25 mouse cellular contexts compared by ENCODE assay signal in the genomic region with DNA sequence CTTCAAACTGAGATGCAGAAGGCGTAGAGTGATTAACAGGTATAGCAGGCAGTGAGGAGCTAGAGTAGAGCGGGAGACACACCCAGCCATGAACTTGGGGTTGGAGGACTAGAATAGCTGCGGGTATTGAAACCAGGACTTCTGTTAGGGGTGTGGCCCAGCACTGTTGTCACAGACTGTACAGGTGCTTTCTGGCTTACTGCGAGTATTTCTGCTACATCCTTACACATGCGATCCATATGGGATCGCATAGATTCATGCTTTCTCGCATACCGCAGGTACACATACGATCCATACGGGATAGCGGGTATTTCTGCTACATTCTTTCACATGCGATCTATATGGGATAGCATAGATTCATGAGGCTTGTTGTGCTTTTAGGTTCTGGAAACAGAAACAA. TPM values are rescaled to one million over a fixed set of nuclear protein-coding genes. Genes with fewer than 3 reads are reported as not detected.
DNase-seq lines count a peak whose midpoint lies in the region; ATAC-seq lines count a peak whose summit lies in the region.
"Had no signal": no experiment of that assay in that cellular context is flagged by ENCODE, and none has a peak within 500 bp of the region (broad histone marks: within the 10 kb centered on the region; RNA-seq: fewer than 3 reads in every experiment).

No protein-coding gene starts in this region.

- H3K27ac ChIP-seq in embryonic facial prominence, embryonic 12.5 days, result no peak overlapping the region
- H3K27ac ChIP-seq in embryonic facial prominence, embryonic 10.5 days (replicated peaks), result no peak overlapping the region
- no peak overlapping the region for H3K27ac ChIP-seq in hindbrain, embryonic 16.5 days (ENCODE audit: low read depth, low read length)
- H3K27ac ChIP-seq in hindbrain, embryonic 11.5 days (ENCODE audit: low read depth, low read length), result no peak overlapping the region
- H3K27ac ChIP-seq in midbrain, embryonic 13.5 days, result no peak overlapping the region
- H3K27ac ChIP-seq in midbrain, embryonic 10.5 days (replicated peaks), result no peak overlapping the region
- H3K27ac ChIP-seq: liver, embryonic 12.5 days; stomach, embryonic 15.5 days had no signal

- no peaks in the 10 kb centered on the region for H3K27me3 ChIP-seq in embryonic facial prominence, embryonic 12.5 days
- H3K27me3 ChIP-seq in embryonic facial prominence, embryonic 10.5 days (replicated peaks; ENCODE audit: low read depth, poor library complexity, severe bottlenecking), result no peaks in the 10 kb centered on the region
- no peaks in the 10 kb centered on the region for H3K27me3 ChIP-seq in hindbrain, embryonic 16.5 days (replicated peaks; ENCODE audit: control insufficient read depth, insufficient read depth, low read length)
- H3K27me3 ChIP-seq in hindbrain, embryonic 11.5 days (ENCODE audit: control insufficient read depth, insufficient read depth, low read length), result no peaks in the 10 kb centered on the region
- H3K27me3 ChIP-seq in midbrain, embryonic 13.5 days, result no peaks in the 10 kb centered on the region
- H3K27me3 ChIP-seq in midbrain, embryonic 10.5 days (ENCODE audit: low read depth, poor library complexity, severe bottlenecking), result no peaks in the 10 kb centered on the region
- H3K27me3 ChIP-seq: CH12.LX; heart, embryonic 12.5 days; liver, embryonic 12.5 days; stomach, embryonic 15.5 days had no signal

- DNase-seq in embryonic facial prominence, embryonic 10.5 days (ENCODE audit: low spot score), result no peak
- no peak for DNase-seq in hindbrain, embryonic 11.5 days (ENCODE audit: low spot score)
- DNase-seq in midbrain, embryonic 10.5 days (ENCODE audit: low spot score), result no peak
- DNase-seq in embryo, embryonic 11 days, result no peak
- DNase-seq: cerebellum, adult 18-20 months; cerebellum, postnatal 14 days; gastrocnemius, postnatal 14 days; heart, adult 18-20 months; heart, postnatal 4 days; kidney, adult 2 months; kidney, postnatal 10 days; layer of hippocampus, postnatal 36 days; left cerebral cortex, postnatal 4 days; liver, postnatal 0 days; lung, postnatal 36 days; right cerebral cortex, postnatal 25 days; thymus, postnatal 14 days had no signal

- no peak overlapping the region for H3K9ac ChIP-seq in embryonic facial prominence, embryonic 12.5 days
- H3K9ac ChIP-seq in hindbrain, embryonic 16.5 days (ENCODE audit: low read depth, low read length), result no peak overlapping the region
- no peak overlapping the region for H3K9ac ChIP-seq in hindbrain, embryonic 11.5 days (ENCODE audit: low read depth, low read length)
- H3K9ac ChIP-seq in midbrain, embryonic 13.5 days (replicated peaks), result no peak overlapping the region
- H3K9ac ChIP-seq: heart, embryonic 12.5 days; liver, embryonic 12.5 days; liver, postnatal 0 days; stomach, embryonic 15.5 days had no signal

- H3K4me3 ChIP-seq in embryonic facial prominence, embryonic 12.5 days, result no peak overlapping the region
- no peak overlapping the region for H3K4me3 ChIP-seq in embryonic facial prominence, embryonic 10.5 days
- H3K4me3 ChIP-seq in hindbrain, embryonic 16.5 days (ENCODE audit: low read length), result no peak overlapping the region
- no peak overlapping the region for H3K4me3 ChIP-seq in hindbrain, embryonic 11.5 days (ENCODE audit: low read depth, low read length)
- no peak overlapping the region for H3K4me3 ChIP-seq in midbrain, embryonic 13.5 days (replicated peaks)
- H3K4me3 ChIP-seq in midbrain, embryonic 10.5 days, result no peak overlapping the region
- H3K4me3 ChIP-seq: heart, embryonic 12.5 days; liver, embryonic 12.5 days; stomach, embryonic 15.5 days had no signal

- H3K9me3 ChIP-seq in embryonic facial prominence, embryonic 12.5 days, result no peaks in the 10 kb centered on the region
- no peaks in the 10 kb centered on the region for H3K9me3 ChIP-seq in embryonic facial prominence, embryonic 10.5 days
- no peaks in the 10 kb centered on the region for H3K9me3 ChIP-seq in hindbrain, embryonic 16.5 days (ENCODE audit: control insufficient read depth, low read length)
- H3K9me3 ChIP-seq in hindbrain, embryonic 11.5 days (ENCODE audit: control insufficient read depth, low read length), result no peaks in the 10 kb centered on the region
- H3K9me3 ChIP-seq in midbrain, embryonic 13.5 days, result no peaks in the 10 kb centered on the region
- no peaks in the 10 kb centered on the region for H3K9me3 ChIP-seq in midbrain, embryonic 10.5 days (replicated peaks)
- H3K9me3 ChIP-seq: heart, embryonic 12.5 days; liver, embryonic 12.5 days; stomach, embryonic 15.5 days had no signal

- H3K4me2 ChIP-seq in embryonic facial prominence, embryonic 12.5 days (replicated peaks), result no peak overlapping the region
- no peak overlapping the region for H3K4me2 ChIP-seq in hindbrain, embryonic 16.5 days (ENCODE audit: low read length)
- no peak overlapping the region for H3K4me2 ChIP-seq in hindbrain, embryonic 11.5 days (replicated peaks; ENCODE audit: low read depth, low read length)
- H3K4me2 ChIP-seq in midbrain, embryonic 13.5 days (replicated peaks), result no peak overlapping the region
- H3K4me2 ChIP-seq: heart, embryonic 12.5 days; liver, embryonic 12.5 days; stomach, embryonic 15.5 days had no signal

- no peaks in the 10 kb centered on the region for H3K4me1 ChIP-seq in embryonic facial prominence, embryonic 12.5 days
- H3K4me1 ChIP-seq in embryonic facial prominence, embryonic 10.5 days, result no peaks in the 10 kb centered on the region
- no peaks in the 10 kb centered on the region for H3K4me1 ChIP-seq in hindbrain, embryonic 16.5 days (ENCODE audit: control insufficient read depth, insufficient read depth, low read depth, low read length)
- H3K4me1 ChIP-seq in hindbrain, embryonic 11.5 days (replicated peaks; ENCODE audit: control insufficient read depth, insufficient read depth, low read length), result no peaks in the 10 kb centered on the region
- H3K4me1 ChIP-seq in midbrain, embryonic 13.5 days (replicated peaks), result no peaks in the 10 kb centered on the region
- no peaks in the 10 kb centered on the region for H3K4me1 ChIP-seq in midbrain, embryonic 10.5 days
- H3K4me1 ChIP-seq: heart, embryonic 12.5 days; liver, embryonic 12.5 days; stomach, embryonic 15.5 days had no signal

- 0 out of 2 replicates have a peak, but pooled peaks have one; percentile 22 for ATAC-seq in embryonic facial prominence, embryonic 12.5 days (ENCODE audit: insufficient number of reproducible peaks, insufficient read depth, low FRiP score, low TSS enrichment)
- ATAC-seq in hindbrain, embryonic 16.5 days, result 0 out of 2 replicates have a peak, but pooled peaks have one; percentile 40
- no peak for ATAC-seq in hindbrain, embryonic 11.5 days (ENCODE audit: low FRiP score)
- ATAC-seq in midbrain, embryonic 13.5 days, result 0 out of 2 replicates have a peak, but pooled peaks have one; percentile 3
- ATAC-seq: activated CD4-positive, CD25-positive, alpha-beta regulatory T cell, adult 4 months; liver, embryonic 12.5 days; liver, postnatal 0 days had no signal

- H3K36me3 ChIP-seq in embryonic facial prominence, embryonic 12.5 days, result peaks cover 20% of the 10 kb centered on the region
- peaks cover 60% of the 10 kb centered on the region for H3K36me3 ChIP-seq in embryonic facial prominence, embryonic 10.5 days (replicated peaks)
- H3K36me3 ChIP-seq in hindbrain, embryonic 16.5 days (ENCODE audit: control insufficient read depth, insufficient read depth, low read length), result peaks cover 11% of the 10 kb centered on the region
- no peaks in the 10 kb centered on the region for H3K36me3 ChIP-seq in hindbrain, embryonic 11.5 days (ENCODE audit: control insufficient read depth, insufficient read depth, low read length)
- H3K36me3 ChIP-seq in midbrain, embryonic 13.5 days, result peaks cover 35% of the 10 kb centered on the region
- peaks cover 57% of the 10 kb centered on the region for H3K36me3 ChIP-seq in midbrain, embryonic 10.5 days

- 96% methylated on average over 12 of the region's 12 CpGs for WGBS in embryonic facial prominence, embryonic 12.5 days
- WGBS in embryonic facial prominence, embryonic 10.5 days, result 96% methylated on average over 12 of the region's 12 CpGs
- 96% methylated on average over 12 of the region's 12 CpGs for WGBS in hindbrain, embryonic 16.5 days
- whole genome bisulfite sequencing in hindbrain, embryonic 11.5 days, result 95% methylated on average over 12 of the region's 12 CpGs
- 96% methylated on average over 12 of the region's 12 CpGs for WGBS in midbrain, embryonic 13.5 days
- 97% methylated on average over 12 of the region's 12 CpGs for whole genome bisulfite sequencing in midbrain, embryonic 10.5 days

RNA-seq across cellular contexts. Expression of gene St7, which starts 24.4 kb away (rescaled TPM):
- 28.4 and 31.3 TPM in 2 replicates for polyA plus RNA-seq in embryonic facial prominence, embryonic 12.5 days (2016; fragmentation: Nextera tagmentation; extraction: Ambion mirVana)
- 19.0 and 21.7 TPM in 2 replicates for polyA plus RNA-seq in embryonic facial prominence, embryonic 10.5 days (2016; fragmentation: Nextera tagmentation; extraction: Ambion mirVana)
- polyA plus RNA-seq in hindbrain, embryonic 16.5 days (2015; fragmentation: Nextera tagmentation; extraction: Ambion mirVana), result 50.8 and 56.3 TPM in 2 replicates
- 43.1 and 52.1 TPM in 2 replicates for polyA plus RNA-seq in hindbrain, embryonic 11.5 days (2014; fragmentation: Nextera tagmentation; extraction: Ambion mirVana)
- polyA plus RNA-seq in midbrain, embryonic 13.5 days (2015; fragmentation: Nextera tagmentation; extraction: Ambion mirVana), result 62.4 and 63.0 TPM in 2 replicates
- 23.8 and 31.3 TPM in 2 replicates for polyA plus RNA-seq in midbrain, embryonic 10.5 days (2016; fragmentation: Nextera tagmentation; extraction: Ambion mirVana)

RNA-seq across cellular contexts. Expression of gene Capza2, which starts 32.3 kb away (rescaled TPM):
- polyA plus RNA-seq in embryonic facial prominence, embryonic 12.5 days (2016; fragmentation: Nextera tagmentation; extraction: Ambion mirVana), result 187 and 194 TPM in 2 replicates
- polyA plus RNA-seq in embryonic facial prominence, embryonic 10.5 days (2016; fragmentation: Nextera tagmentation; extraction: Ambion mirVana), result 192 and 199 TPM in 2 replicates
- 254 and 258 TPM in 2 replicates for polyA plus RNA-seq in hindbrain, embryonic 16.5 days (2015; fragmentation: Nextera tagmentation; extraction: Ambion mirVana)
- polyA plus RNA-seq in hindbrain, embryonic 11.5 days (2014; fragmentation: Nextera tagmentation; extraction: Ambion mirVana), result 268 and 275 TPM in 2 replicates
- 238 and 262 TPM in 2 replicates for polyA plus RNA-seq in midbrain, embryonic 13.5 days (2015; fragmentation: Nextera tagmentation; extraction: Ambion mirVana)
- 228 and 233 TPM in 2 replicates for polyA plus RNA-seq in midbrain, embryonic 10.5 days (2016; fragmentation: Nextera tagmentation; extraction: Ambion mirVana)
